Mouse (Mus musculus): ENCODE results near the gene Syce1. TPM values are rescaled to one million over a fixed set of nuclear protein-coding genes. Genes with fewer than 3 reads are reported as not detected.

The Syce1 gene
- polyA plus RNA-seq, 1 experiment: not detected

DNA sequence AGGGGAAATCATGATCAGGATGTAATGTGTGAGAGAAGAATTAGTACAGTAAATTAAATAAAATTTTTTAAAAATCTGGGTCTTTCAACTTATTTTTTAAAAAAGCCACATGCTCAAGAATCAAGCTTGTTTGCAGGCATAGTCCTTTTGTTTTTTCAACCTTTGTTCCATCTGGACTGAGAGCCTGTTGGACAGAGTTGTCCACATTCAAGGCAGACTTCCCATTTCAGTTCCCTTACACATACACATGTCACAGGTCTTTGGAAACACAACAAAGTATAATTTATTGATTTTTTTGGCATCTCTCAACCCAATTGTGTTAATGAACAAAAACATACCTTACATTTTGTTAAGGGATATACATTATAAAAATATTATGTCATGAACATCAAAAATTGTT, 33.1 kb downstream of the Syce1 start:
- no peaks in the 10 kb centered on the region for H3K4me1 ChIP-seq (ENCODE audit: control insufficient read depth, insufficient read depth, low read length)
- H3K27ac ChIP-seq (ENCODE audit: insufficient read depth, low read depth, low read length): no peak overlapping the region
- no peak overlapping the region for H3K4me3 ChIP-seq (ENCODE audit: insufficient read depth, low read depth, low read length)
- TF ChIP-seq CTCF (IDR thresholded peaks at IDR 0.05; ENCODE audit: insufficient read depth, low read depth, low read length): no peak
- no peak for TF ChIP-seq POLR2A (IDR thresholded peaks at IDR 0.05; ENCODE audit: insufficient read depth, low read depth, low read length)

DNA sequence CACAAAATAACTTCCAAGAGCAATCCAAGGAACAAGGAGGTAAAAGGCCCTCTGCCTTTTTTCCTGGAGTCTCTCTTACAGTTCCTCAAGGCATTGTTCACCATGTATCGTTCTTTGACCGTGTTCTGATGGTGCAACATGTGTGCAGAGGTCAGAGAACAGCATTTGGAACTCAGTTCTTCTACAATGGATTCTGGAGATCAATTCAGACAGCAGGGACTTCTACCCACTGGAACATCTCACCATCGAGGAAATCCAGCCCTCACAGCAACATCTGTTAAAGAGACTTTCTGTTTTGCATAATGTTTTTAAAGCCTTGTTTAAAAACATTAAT, 38.9 kb downstream of the Syce1 start:
- 88% methylated on average over 3 of the region's 3 CpGs for WGBS
- TF ChIP-seq CTCF (IDR thresholded peaks at IDR 0.05; ENCODE audit: insufficient read depth, low read depth, low read length) (no peak), POLR2A (IDR thresholded peaks at IDR 0.05; ENCODE audit: insufficient read depth, low read depth, low read length) (no peak)
- H3K27ac ChIP-seq (ENCODE audit: insufficient read depth, low read depth, low read length): no peak overlapping the region
- no peaks in the 10 kb centered on the region for H3K4me1 ChIP-seq (ENCODE audit: control insufficient read depth, insufficient read depth, low read length)
- no peak overlapping the region for H3K4me3 ChIP-seq (ENCODE audit: insufficient read depth, low read depth, low read length)

DNA sequence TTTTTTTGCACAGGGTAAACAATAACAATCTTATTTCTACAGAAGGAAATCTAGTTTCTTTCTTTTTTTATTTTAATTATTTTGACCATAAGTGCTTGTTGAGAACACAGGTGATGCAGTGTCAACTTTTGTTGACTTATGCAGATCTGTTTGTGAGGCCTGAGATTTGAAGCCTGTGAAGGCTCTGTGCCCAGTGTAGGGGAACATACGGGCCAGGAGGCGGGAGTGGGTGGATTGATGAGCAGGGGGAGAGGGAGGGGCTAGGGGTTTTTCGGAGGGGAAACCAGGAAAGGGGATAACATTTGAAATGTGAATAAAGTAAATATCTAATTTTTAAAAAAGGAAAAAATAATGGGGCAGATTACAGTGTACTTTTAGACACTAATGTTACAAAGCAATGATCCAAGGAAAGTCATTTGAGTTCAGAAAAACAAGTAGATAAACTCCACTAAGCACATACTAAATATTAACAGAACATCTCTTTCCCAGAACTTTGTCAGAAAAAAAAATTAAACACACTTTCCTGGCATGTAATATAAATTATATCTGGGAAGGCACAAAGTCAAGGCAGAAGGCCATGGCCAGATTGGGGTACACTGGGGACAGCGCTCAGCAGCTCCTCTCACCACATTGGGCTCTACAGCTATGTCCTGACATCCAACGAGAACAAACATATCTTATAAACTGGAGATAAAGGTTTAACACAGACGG, 39.4 kb downstream of the Syce1 start:
- no peak for TF ChIP-seq CTCF (IDR thresholded peaks at IDR 0.05; ENCODE audit: insufficient read depth, low read depth, low read length)
- TF ChIP-seq POLR2A (IDR thresholded peaks at IDR 0.05; ENCODE audit: insufficient read depth, low read depth, low read length): no peak
- Histone ChIP-seq H3K4me3 (ENCODE audit: insufficient read depth, low read depth, low read length) (no peak overlapping the region), H3K4me1 (ENCODE audit: control insufficient read depth, insufficient read depth, low read length) (no peaks in the 10 kb centered on the region), H3K27ac (ENCODE audit: insufficient read depth, low read depth, low read length) (no peak overlapping the region)
- WGBS: 83% methylated on average over 6 of the region's 6 CpGs

DNA sequence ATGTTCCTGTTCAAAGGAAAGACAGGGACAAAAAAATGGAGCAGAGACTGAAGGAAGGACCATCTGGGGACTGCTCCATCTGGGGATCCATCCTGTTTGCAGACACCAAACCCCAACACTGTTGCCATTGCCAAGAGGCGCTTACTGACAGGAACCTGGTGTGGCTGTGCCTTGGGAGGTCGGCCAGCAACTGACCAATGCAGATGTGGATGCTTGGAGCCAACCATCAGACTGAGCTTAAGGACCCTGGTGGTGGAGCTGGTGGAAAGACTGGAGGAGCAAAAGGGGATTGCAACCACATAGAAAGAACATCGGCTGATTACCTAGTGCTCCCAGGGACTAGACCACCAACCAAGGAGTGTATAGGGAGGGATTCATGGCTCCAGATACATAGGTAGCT, 40.2 kb downstream of the Syce1 start:
- H3K27ac ChIP-seq (ENCODE audit: insufficient read depth, low read depth, low read length): no peak overlapping the region

DNA sequence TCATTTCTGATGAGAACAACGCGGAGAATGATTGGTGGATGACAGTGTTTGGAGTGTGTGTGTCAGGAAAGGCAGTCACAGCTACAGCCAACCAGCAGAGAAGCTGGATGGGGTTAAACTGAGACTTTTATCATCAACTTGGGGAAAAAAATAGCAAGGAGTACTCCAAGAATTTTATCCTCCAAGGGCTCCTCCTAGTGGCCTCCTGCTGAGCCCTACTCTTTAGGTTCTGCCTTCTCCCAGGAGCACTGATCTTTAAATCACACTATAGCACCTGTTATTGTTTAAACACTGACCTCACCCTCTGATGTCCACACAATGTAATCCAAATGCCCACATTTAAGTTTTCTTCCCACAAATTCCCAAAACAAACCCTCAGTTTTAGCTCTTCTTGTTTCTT, 54.5 kb downstream of the Syce1 start:
- TF ChIP-seq POLR2A (IDR thresholded peaks at IDR 0.05; ENCODE audit: insufficient read depth, low read depth, low read length): no peak
- TF ChIP-seq CTCF (IDR thresholded peaks at IDR 0.05; ENCODE audit: insufficient read depth, low read depth, low read length): no peak
- no peak overlapping the region for H3K4me3 ChIP-seq (ENCODE audit: insufficient read depth, low read depth, low read length)
- WGBS: 75% methylated on average over 2 of the region's 2 CpGs
- H3K4me1 ChIP-seq (ENCODE audit: control insufficient read depth, insufficient read depth, low read length): no peaks in the 10 kb centered on the region
- no peak overlapping the region for H3K27ac ChIP-seq (ENCODE audit: insufficient read depth, low read depth, low read length)

More for the DNA sequence above, 40.2 kb downstream of the Syce1 start:
- Histone ChIP-seq H3K4me1 (ENCODE audit: control insufficient read depth, insufficient read depth, low read length) (no peaks in the 10 kb centered on the region), H3K4me3 (ENCODE audit: insufficient read depth, low read depth, low read length) (no peak overlapping the region)
- 91% methylated on average over 3 of the region's 3 CpGs for WGBS
- TF ChIP-seq POLR2A (IDR thresholded peaks at IDR 0.05; ENCODE audit: insufficient read depth, low read depth, low read length): no peak
- TF ChIP-seq CTCF (IDR thresholded peaks at IDR 0.05; ENCODE audit: insufficient read depth, low read depth, low read length): no peak

Other genes starting within 250 kb of the Syce1 start
- not detected in 2 replicates for gene Olfr538, start 220.0 kb downstream of the Syce1 start, polyA plus RNA-seq (2012; ENCODE audit: insufficient read depth, insufficient read length, low replicate concordance, missing spikeins)
- gene Olfr46, start 186.6 kb downstream of the Syce1 start, polyA plus RNA-seq (2012; ENCODE audit: insufficient read depth, insufficient read length, low replicate concordance, missing spikeins): not detected in 2 replicates
- not detected in 2 replicates for gene Olfr61, start 158.9 kb downstream of the Syce1 start, polyA plus RNA-seq (2012; ENCODE audit: insufficient read depth, insufficient read length, low replicate concordance, missing spikeins)
- gene Olfr53, start 141.4 kb downstream of the Syce1 start, polyA plus RNA-seq (2012; ENCODE audit: insufficient read depth, insufficient read length, low replicate concordance, missing spikeins): not detected in 2 replicates
- not detected in 2 replicates for gene Olfr539, start 127.9 kb downstream of the Syce1 start, polyA plus RNA-seq (2012; ENCODE audit: insufficient read depth, insufficient read length, low replicate concordance, missing spikeins)
- gene Olfr45, start 105.9 kb downstream of the Syce1 start, polyA plus RNA-seq (2012; ENCODE audit: insufficient read depth, insufficient read length, low replicate concordance, missing spikeins): not detected in 2 replicates
- gene Olfr541, start 90.6 kb downstream of the Syce1 start, polyA plus RNA-seq (2012; ENCODE audit: insufficient read depth, insufficient read length, low replicate concordance, missing spikeins): not detected in 2 replicates
- not detected in 2 replicates for gene Cyp2e1, start 24.1 kb downstream of the Syce1 start, polyA plus RNA-seq (2012; ENCODE audit: insufficient read depth, insufficient read length, low replicate concordance, missing spikeins)
- not detected in 2 replicates for gene Zfp941, start 34.3 kb upstream of the Syce1 start, polyA plus RNA-seq (2012; ENCODE audit: insufficient read depth, insufficient read length, low replicate concordance, missing spikeins)
- gene Urah, start 47.2 kb upstream of the Syce1 start, polyA plus RNA-seq (2012; ENCODE audit: insufficient read depth, insufficient read length, low replicate concordance, missing spikeins): not detected in 2 replicates
- gene Scgb1c1, start 57.7 kb upstream of the Syce1 start, polyA plus RNA-seq (2012; ENCODE audit: insufficient read depth, insufficient read length, low replicate concordance, missing spikeins): not detected in 2 replicates
- gene Odf3, start 60.0 kb upstream of the Syce1 start, polyA plus RNA-seq (2012; ENCODE audit: insufficient read depth, insufficient read length, low replicate concordance, missing spikeins): not detected in 2 replicates
- not detected in 2 replicates for gene Gm45785, start 68.5 kb upstream of the Syce1 start, polyA plus RNA-seq (2012; ENCODE audit: insufficient read depth, insufficient read length, low replicate concordance, missing spikeins)
- gene Ric8a, start 69.1 kb upstream of the Syce1 start, polyA plus RNA-seq (2012; ENCODE audit: insufficient read depth, insufficient read length, low replicate concordance, missing spikeins): not detected in 2 replicates
- not detected in 2 replicates for gene Bet1l, start 69.7 kb upstream of the Syce1 start, polyA plus RNA-seq (2012; ENCODE audit: insufficient read depth, insufficient read length, low replicate concordance, missing spikeins)
- not detected in 2 replicates for gene Psmd13, start 94.1 kb upstream of the Syce1 start, polyA plus RNA-seq (2012; ENCODE audit: insufficient read depth, insufficient read length, low replicate concordance, missing spikeins)
- not detected in 2 replicates for gene Sirt3, start 94.5 kb upstream of the Syce1 start, polyA plus RNA-seq (2012; ENCODE audit: insufficient read depth, insufficient read length, low replicate concordance, missing spikeins)
- not detected in 2 replicates for gene Cox8b, start 112.6 kb upstream of the Syce1 start, polyA plus RNA-seq (2012; ENCODE audit: insufficient read depth, insufficient read length, low replicate concordance, missing spikeins)
- gene Nlrp6, start 133.1 kb upstream of the Syce1 start, polyA plus RNA-seq (2012; ENCODE audit: insufficient read depth, insufficient read length, low replicate concordance, missing spikeins): not detected in 2 replicates
- gene Pgghg, start 153.5 kb upstream of the Syce1 start, polyA plus RNA-seq (2012; ENCODE audit: insufficient read depth, insufficient read length, low replicate concordance, missing spikeins): not detected in 2 replicates
- gene Ifitm5, start 162.4 kb upstream of the Syce1 start, polyA plus RNA-seq (2012; ENCODE audit: insufficient read depth, insufficient read length, low replicate concordance, missing spikeins): not detected in 2 replicates
- not detected in 2 replicates for gene Gm45717, start 168.1 kb upstream of the Syce1 start, polyA plus RNA-seq (2012; ENCODE audit: insufficient read depth, insufficient read length, low replicate concordance, missing spikeins)
- not detected in 2 replicates for gene Ifitm2, start 168.1 kb upstream of the Syce1 start, polyA plus RNA-seq (2012; ENCODE audit: insufficient read depth, insufficient read length, low replicate concordance, missing spikeins)
- not detected in 2 replicates for gene Ifitm1, start 179.4 kb upstream of the Syce1 start, polyA plus RNA-seq (2012; ENCODE audit: insufficient read depth, insufficient read length, low replicate concordance, missing spikeins)
- gene Ifitm3, start 222.9 kb upstream of the Syce1 start, polyA plus RNA-seq (2012; ENCODE audit: insufficient read depth, insufficient read length, low replicate concordance, missing spikeins): not detected in 2 replicates
- not detected in 2 replicates for gene Ifitm6, start 230.1 kb upstream of the Syce1 start, polyA plus RNA-seq (2012; ENCODE audit: insufficient read depth, insufficient read length, low replicate concordance, missing spikeins)
- gene Gm17387, start 241.3 kb upstream of the Syce1 start, polyA plus RNA-seq (2012; ENCODE audit: insufficient read depth, insufficient read length, low replicate concordance, missing spikeins): not detected in 2 replicates

Measured in olfactory bulb, adult 2 months (tissue).